Mouse (Mus musculus) urinary bladder, postnatal 36 days (tissue): Measurements from ENCODE around the gene Ccl12.

ENCODE experiments used
- DNase-seq, 2 experiments: peaks; one replicate each; pipeline ENCODE4 v3.0.0; 2022; ENCODE audit warnings: low spot score in 2 of 2, mixed read lengths in 1 of 2

Gene Ccl12

DNA sequence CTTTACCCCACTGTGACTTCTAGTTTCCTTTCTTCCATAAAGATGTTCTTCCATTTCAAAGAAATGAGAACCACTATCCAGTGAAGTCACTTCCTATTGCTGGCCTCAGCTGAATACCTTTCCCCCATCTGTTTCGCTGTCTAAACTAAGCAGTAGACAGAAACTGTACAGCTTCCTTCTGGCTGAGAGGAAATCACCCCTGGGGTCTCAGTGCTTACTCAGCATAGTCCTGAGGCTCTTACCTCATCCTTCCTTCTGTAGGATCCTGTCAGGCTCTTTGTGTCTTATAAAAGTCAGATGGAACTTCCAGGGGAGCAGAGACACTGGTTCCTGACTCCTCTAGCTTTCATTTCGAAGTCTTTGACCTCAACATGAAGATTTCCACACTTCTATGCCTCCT, at the start of gene Ccl12:
TSS of gene Ccl12 (plus strand) at position 317 of the 400 bp plus-strand sequence.
- no peak for DNase-seq

DNA sequence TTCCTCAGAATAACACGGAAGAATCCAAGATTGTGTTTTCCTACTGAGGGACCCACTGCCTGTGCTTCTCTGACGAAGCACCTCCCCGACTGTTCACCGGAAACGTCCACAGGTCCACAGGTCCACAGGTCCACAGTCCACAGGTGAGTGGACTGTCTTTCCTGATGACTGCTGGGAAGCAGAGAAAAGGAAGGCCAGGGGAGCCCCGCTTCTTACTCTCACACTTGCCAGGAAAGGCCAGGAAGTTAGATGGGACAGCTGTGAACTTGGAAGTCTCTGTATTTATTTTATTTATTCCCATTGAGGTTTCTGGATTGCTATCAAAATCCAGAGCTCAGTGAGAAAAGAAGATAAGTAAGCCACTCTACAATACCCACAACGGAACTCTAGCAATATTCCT, 47.8 kb upstream of the Ccl12 start:
- no peak for DNase-seq

DNA sequence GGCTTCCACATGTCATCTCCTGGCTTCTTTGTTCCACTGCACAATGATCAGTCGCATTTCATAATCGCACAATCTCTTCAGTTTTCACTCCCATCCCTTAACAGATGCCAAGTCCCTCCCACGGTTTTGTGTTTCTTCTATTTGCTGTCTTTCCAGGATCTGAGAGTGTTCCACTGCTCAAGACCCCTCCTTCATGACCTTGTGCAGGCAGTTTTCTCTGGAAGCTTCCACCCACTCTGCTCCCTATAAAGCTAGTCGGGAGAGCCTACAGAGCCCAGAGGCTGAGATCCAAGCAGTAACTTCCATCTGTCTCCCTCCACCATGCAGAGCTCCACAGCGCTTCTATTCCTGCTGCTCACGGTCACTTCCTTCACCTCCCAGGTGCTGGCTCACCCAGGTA, 44.0 kb upstream of the Ccl12 start, which contains the start of gene Ccl11:
TSS of gene Ccl11 (plus strand) at position 178 of the 400 bp plus-strand sequence.
- no peak for DNase-seq

DNA sequence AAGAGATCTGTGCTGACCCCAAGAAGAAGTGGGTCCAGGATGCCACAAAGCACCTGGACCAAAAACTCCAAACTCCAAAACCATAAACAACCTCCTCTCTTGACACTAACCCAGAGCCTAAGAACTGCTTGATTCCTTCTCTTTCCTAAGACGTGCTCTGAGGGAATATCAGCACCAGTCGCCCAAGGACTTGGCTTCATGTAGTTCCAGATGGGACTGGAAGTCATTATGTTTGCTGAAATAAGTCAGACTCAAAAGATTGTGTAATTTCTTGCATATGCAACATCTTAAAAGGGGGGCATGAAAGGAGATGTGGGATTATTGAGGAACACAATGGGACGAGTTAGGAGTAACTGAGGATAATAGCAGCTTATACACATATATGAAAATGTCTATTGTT, 39.4 kb upstream of the Ccl12 start:
- DNase-seq = no peak

DNA sequence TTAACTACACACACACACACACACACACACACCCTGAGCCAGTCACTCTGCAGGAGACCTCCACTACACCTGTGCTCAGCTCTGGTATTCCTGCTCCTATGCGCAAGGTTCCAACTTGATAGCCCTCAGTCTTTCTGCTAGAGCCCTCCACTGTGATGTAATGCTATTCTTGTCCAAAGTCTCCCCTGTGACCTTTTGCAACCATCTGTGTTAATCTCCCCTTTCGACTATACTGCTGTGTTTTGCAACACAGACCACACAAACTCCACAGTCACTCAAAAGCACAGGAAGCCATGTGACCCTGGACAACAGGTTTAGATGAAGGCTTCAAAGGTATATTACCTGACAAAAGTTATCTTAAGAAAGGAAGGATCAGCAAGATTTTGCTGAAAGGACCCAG, 38.2 kb upstream of the Ccl12 start:
- no peak for DNase-seq

DNA sequence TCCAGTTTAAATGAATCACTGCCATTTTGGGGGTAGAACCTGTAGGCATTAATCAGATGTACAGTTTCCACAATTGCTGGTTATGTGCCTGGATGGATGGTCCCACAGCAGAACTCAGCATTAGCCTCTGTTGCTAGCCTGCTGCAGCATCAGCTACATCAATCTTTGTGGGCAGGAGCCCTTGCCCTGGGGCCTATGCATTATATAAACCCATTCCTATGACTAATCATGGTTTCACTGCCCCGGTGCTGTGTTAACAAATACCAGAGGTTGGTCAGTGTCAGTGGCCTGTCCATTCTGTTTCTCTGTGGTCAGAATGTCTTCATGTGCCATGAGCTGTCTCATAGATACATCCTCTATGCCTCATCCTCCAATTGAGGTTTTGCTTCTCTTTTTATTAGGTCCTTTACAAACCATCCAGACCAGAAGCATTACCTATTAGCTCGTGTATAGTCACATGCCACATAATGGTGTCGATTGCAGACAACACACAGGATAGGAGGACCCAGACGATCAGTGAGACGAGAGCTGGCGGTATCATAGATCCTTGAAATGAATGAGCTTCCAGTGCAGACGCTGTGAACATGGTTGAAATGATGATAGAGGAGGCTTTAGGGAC, 34.6 kb upstream of the Ccl12 start:
- DNase-seq = no peak

DNA sequence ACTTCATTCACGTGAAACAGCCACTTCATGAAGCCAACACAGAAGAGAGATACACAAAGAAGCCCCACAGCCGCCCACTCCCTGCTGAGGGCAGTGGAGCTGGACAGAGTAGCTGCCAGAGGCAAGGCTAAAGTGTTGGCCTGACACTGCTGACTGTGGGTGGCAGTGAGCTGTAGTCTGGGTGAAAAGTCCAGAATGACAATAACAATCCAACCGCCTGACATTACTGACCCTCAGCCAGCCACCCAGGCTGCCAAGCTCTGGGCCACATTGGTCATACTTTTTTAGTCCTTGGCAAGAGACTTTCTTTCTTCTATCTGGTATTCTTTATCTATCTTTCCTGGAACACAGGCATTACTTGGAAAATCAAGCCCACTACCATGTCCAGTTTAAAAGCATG, 30.6 kb upstream of the Ccl12 start:
- DNase-seq = no peak

DNA sequence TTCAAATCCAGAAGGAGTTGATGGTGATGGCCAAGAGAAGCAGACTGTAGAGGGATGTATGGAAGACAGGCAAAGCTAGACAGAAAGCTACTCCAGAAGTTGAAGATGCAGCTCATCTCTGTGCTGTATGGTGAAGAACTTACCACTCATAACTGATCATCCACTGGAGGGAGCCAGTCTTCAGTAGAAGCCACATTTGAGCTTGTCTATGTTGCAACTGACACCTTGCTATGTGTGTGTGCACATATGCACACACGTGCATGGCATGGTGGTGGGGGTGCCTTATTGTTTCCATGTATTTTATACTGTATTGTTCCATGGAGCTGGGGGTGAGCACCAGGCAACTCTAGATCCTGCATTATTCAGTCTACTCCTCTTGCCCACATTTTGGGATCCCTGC, 29.3 kb upstream of the Ccl12 start:
- DNase-seq = no peak

DNA sequence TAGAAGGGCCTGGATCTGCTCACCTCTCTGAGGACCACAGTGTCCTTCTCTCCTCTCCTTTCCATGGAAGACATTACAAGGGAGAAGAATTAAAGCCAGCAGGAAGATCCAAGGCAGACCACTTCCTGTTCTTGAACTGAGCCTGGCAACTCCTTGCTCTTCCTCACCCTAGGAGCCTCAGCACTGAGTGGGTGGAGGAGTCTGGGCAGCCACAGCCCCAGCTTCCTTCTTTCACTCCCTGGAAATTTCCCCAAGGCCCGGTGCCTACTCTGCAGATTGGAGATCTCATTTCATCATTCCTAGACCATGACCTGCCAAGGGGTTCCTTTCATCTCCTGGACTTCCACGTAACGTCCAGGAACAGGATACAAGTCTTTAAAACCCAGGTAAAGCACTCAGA, 28.7 kb upstream of the Ccl12 start:
- DNase-seq = no peak

DNA sequence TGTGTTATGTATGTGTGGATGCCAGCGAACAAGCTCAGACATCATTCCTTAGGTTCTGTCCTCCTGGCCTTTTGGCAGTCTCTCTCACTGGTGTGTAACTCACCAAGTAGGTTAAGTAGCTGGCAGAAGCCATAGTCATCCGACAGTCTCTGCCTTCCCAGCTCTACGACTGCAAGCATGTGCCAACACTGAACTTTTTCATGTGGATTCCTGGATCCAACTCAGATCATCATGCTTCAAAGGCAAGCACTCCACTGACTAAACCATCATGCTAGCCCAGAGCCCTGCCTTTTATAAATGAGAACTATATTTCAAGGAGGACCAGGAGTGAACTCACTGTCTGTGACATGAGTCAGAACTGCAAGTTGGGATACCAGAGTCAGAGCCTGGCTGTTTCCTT, 28.0 kb upstream of the Ccl12 start:
- DNase-seq = no peak

DNA sequence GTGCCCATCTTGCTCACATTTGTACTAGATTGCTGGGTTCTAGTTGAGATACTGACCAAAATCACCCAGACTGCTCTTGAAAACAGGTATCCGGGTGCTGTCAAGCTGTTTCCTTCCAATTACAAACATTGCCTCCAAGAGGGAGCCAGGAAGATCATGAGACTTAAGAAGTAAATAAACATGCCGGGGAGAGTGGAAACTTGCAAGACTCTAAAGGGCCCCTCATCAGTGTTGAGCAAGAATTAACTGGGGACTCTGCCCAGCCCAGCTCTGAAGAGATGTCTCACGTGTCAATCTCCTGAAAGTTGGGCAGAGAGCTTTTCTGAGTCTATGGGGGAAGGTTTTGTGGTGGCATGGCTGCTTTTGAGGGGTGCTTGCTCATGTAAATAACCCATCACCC, 24.6 kb upstream of the Ccl12 start:
- DNase-seq = no peak

DNA sequence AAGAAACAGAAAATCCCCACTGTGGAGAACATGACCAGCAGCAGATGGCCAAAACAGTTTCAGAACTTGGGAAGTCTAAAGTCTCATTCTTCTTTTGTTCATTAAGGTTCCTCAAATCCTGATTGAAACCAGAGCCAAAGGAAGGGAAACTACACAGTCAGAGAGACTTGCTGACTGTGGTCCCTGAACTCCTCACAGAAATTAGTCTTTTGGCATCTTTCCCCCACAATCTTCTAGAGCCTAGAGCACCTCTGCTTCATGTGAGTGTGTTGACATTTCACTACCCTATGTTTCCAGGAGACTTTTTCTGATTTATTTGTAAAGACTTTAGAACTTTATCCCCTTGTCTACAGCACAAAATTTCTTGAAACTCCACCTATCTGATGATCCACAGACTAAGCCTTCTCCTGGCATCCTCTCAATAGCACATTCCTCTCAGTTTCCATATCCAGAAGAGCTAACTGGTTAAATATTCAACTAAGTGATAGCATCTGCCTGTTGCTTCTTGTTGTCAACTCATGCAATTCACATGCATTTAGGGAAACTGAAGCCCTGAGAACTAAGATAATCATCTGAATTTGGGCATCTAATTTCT, 23.4 kb upstream of the Ccl12 start:
- no peak for DNase-seq

DNA sequence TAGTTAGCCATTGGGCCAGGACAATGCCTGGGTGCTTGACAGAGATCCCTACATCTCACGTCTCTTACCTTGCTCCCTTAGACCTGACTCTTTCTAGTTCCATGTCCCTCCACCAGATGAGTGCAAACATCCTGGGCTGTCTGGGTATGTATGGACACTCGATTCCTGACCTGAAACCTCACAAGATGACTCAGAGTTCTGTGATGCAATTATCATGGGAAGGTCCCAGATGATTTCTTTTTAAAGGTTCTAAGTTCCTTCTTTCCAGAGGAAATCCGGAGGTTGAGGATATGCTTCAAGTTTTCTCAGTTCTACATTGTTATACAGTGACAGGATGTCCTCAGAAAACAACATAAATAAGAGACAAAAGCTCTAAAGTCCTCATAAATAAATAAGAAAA, 20.8 kb upstream of the Ccl12 start:
- DNase-seq = no peak

DNA sequence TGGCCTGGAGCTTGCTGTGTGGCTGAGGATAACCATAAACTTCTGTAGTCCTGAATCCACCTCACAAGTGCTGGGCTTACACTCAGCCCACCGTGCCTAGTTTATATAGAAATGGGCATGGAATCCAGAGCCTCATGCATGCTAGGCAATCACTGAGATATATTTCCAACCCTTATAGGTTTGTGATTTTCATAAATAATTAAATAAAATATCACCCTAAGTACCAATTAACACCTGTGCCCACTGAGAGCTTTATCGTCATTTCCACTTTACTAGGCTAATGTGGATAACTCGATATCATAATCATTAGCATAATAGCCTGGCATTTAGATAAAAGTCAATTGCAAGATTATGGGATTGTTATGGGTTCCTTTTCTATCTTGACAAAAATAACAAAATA, 17.3 kb upstream of the Ccl12 start:
- DNase-seq = no peak

DNA sequence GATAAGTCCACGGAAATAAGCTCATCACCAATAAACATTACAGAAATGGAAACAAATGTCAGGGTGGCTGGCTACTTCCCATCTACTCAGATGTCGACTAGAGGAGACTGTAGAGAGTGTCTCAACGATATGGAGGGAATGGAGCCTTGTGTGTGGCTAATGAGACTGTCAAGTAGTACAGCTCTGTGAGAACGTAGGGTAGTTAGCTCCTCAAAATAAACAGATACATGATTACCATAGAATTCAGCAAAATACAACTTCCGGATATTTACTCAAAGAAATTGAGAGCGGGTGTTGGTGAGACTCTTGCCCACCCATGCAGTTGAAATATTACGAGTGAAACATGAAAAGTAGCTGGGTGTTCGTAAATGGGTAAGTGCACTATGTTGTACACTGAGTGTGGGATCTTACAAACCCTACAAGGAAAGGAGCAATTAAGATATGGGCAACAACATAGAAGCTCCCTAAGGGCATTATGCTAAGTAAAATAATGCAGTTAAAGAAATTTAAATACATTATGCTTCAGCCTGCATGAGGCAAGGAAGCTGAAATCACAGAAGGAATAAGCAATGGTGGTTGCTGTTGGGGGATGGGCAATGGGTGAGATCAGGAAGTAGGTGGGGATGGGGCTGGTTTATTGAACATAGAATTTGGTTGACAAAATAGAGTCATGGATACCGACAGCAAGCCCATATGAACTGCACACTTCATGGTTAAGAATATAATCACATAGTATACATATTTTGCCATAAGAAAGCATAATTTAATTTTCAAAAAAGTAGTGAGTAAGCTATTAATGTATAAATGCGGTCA, 1.9 kb upstream of the Ccl12 start:
- DNase-seq = no peak

DNA sequence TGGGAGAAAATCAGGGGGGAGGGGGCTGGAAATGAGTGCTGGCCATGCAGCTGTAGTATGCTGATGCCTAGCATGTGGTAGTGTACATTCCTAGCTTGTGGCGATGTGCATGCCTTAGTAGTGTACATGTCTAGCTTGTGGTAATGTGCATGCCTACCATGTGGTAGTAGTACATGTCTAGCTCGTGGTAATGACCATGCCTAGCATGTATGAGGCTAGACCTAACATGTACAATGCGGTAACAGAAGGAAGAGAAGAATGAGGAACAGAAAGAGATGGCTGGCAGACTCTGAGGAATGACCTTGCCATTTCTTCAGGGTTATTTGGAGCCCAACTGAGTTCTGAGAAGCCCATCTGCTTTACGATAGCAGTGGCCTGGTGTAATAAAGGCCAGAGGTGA, 558 bp upstream of the Ccl12 start:
- DNase-seq = no peak

DNA sequence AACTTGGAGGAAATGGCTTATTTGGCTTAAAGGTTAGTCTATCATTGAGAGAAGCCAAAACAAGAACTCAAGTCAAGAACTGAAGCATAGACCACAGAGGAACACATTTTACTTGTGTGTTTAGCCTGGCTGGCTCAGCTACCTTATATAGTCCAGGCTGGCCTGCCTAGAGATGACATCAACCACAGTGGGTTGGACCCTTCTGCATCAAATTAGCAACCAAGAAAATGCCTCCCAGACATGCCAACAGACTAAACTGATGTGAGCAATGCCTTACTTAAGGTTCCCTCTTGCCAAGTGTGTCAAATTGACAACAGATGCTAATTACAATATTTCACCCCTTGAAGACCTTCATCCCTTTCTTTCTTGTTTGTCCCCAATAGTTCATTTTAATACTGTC, 8.0 kb downstream of the Ccl12 start:
- no peak for DNase-seq

DNA sequence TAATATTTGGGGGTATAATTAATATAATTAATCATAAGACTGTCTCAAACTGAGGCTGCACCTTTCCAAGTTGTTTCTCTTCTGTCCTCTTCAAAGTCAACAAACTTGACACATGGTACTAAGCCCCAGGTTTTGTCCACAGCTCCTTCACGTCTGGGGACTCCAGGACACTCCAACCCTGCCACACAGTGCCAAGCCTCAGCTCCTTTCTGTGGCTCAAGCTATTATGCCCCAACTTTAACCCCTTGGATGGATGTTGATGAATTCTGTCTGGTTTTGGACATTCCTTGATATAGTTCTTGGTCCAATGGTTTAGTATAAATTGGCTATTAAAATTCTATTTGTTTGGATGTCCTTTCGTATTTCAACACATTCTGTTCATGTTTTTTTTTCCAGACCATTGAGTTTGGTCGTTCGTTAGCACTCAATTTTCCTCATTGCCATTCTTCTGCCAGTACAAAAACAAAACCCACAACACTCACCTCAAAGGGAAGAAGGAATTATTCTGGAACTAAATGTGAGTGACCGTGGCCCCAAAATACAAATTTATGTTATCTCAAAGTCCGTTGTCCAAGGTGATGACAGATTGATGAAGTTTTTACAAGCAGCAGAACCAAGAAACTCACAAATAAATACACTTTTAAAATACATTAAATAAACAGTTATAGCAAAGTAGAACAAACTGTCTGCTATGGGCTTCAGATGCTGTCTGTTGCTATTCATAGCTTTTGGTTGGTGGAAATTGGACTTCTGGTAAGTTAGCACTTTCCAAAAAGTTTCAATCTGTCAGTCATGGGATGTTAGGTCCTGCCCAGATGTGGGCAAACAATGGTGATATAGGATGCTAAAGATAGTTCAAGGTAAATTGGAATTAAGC, 9.0 kb downstream of the Ccl12 start:
- no peak for DNase-seq

DNA sequence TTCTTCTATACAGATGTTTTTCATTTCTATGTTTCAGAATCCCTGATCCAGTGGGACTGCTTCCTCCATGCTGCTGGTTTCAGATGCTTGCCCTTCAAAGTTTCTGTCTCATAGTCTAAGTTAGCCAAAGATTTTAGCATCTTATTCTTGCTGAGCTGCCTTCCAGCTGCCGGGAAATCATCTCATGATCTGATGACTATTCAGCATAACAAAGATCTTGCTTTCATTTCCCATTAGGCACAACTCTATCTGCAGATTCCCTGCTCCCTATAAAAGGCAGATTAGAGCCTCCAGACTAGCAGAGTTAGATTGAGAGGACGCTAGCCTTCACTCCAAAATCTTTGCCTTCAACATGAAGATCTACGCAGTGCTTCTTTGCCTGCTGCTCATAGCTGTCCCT, 13.2 kb downstream of the Ccl12 start, which contains the start of gene Ccl8:
TSS of gene Ccl8 (plus strand) at position 301 of the 400 bp plus-strand sequence.
- no peak for DNase-seq

DNA sequence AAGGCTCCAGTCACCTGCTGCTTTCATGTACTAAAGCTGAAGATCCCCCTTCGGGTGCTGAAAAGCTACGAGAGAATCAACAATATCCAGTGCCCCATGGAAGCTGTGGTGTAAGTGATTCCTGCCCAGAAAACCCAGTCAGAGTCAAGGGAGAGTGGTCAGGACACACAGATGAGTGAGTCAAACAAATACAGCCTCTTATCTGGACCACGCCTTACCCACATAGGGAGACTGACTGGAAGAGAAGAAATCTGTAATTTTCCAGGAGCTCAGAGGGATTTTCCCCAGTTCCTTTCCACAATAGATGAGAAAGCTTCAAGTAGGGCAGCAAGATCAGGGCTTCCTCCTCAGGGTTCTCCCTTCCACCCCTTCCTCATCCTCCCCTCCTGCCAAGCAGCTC, 14.4 kb downstream of the Ccl12 start:
- no peak for DNase-seq

DNA sequence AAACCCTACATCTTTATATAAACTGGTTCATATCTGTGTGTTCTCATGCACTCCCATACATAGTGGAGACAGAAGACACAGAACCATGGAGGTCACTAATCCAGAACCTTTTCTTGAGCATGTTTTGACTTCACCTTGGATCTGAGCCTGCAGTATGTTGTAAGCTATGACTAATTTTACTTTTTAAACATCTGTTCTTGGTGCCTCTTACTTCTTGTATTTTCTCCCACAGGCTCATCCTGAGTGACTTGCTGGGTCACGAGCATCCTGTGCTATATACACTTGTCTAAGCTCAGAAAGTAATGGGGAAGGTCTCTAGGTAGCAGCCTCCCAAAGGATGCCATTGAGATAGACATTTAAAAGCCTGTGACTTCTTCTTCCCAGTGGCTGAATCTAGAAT, 31.3 kb downstream of the Ccl12 start:
- no peak for DNase-seq

DNA sequence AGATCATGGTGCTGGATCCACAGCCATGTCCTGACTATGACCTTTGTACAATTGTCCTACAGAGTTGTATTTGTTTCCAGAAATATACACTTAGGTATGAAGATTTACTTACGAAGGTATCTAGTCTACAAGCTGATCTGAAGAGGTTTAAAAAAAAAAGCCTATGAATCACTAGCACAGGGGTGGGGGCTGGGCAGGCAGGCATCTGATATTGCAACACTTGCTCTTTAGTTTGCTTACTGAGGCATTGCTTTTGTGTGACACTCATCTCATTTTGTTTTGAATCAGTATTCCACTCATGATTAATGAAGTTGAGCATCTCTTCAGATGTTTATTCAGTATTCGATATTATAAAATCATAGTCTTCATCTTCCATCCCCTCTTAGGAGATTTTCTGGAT, 34.6 kb downstream of the Ccl12 start:
- peak in 1 of 2 experiments; percentile 21 for DNase-seq
